Mouse (Mus musculus): ENCODE data around the gene Hnf4a.
"Not testable (repeated sequence)": the region's sequence is repeated elsewhere in the genome, so short reads cannot be mapped to it uniquely, and the experiment has no call there.

- TF ChIP-seq FLI1 (IDR thresholded peaks at IDR 0.05; ENCODE audit: low read length); GATA1 (IDR thresholded peaks at IDR 0.05; ENCODE audit: borderline replicate concordance, low read length): not testable (repeated sequence)
These were observed 45.3 kb upstream of the Hnf4a start for GRCm38 (mm10) chr2:163461307-163461706.

Data from megakaryocyte, embryonic 14.5 days (primary cell).